Mouse (Mus musculus) leukemia stem cell, adult 10-12 weeks (primary cell): ENCODE data around the gene Ifna12. TPM values are rescaled to one million over a fixed set of nuclear protein-coding genes. Genes with fewer than 3 reads are reported as not detected.

Source experiments
- polyA plus RNA-seq: library from polyadenylated mRNA; stranded (reverse); fragments of >175 nt; gene quantifications from 2 replicates; pipeline ENCODE4 v1.2.3, GENCODE M21; 2012; ENCODE audit warnings: low replicate concordance

Gene Ifna12
- not detected in 2 replicates for polyA plus RNA-seq

GRCm38 (mm10) chr4:88603276-88603675 is at the start of gene Ifna12:
Ifna12 (minus strand) TSS chr4:88603376.

DNA sequence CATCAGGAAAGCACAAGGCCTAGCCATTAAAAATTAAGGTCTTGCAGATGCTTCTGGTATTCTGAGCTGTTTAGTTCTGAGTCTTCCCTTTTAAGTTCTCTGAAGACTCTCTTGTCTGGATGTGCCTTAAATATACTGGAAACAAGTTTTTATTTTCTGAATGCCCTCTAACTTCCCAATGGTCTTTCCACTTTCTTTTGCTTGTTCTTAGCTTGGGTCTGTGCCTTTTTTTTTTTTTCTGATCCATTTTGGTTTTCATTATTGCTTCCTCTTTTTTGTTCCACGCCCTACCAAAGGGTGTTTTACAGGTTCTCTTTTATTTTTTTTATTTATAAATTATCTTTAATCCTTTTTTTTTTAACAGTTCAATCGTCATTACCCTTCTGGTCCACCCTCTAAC is 41.2 kb upstream of the Ifna12 start, which contains the start of gene Ifna13:
Gene Ifna13 (minus strand): TSS at position 101 of the 400 bp plus-strand sequence.

GRCm38 (mm10) chr4:88634311-88634710 is 31.1 kb upstream of the Ifna12 start, which contains the start of gene C87499:
C87499 (minus strand) TSS chr4:88634411.

GRCm38 (mm10) chr4:88592285-88592684 is 10.9 kb downstream of the Ifna12 start, which contains the start of gene Ifna9:
Ifna9 (minus strand) TSS chr4:88592385.

DNA sequence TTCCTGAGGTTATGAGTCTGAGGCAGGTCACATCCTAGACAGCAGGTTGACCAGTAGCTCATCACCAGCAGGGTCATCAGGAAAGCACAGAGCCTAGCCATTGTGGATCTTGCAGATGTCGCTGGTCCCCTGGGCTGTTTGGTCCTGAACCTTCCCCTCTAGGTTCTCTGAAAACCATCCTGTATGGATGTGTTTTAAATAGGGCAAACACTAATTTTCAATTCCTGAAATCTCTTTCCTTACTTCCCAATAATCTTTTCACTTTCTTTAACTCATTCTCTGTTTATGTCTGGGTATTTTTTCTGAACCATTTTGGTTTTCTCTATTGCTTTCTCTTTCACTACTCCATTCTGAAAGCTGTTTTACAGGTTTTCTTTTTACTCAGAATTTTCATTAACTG is 31.5 kb downstream of the Ifna12 start, which contains the start of gene Ifna14:
Gene Ifna14 (minus strand): TSS at position 101 of the 400 bp plus-strand sequence.

GRCm38 (mm10) chr4:88558145-88558544 is 45.0 kb downstream of the Ifna12 start, which contains the start of gene Ifna15:
Ifna15 (minus strand) TSS chr4:88558245.

Other genes with a start within 250 kb of the Ifna12 start
- 0.36 TPM in 1 of 2 replicates, not detected in the other for gene Hacd4, start 164.4 kb downstream of the Ifna12 start, polyA plus RNA-seq
- not detected in 2 replicates for gene Ifnb1, start 80.6 kb downstream of the Ifna12 start, polyA plus RNA-seq
- not detected in 2 replicates for gene Ifna15, start 45.1 kb downstream of the Ifna12 start, polyA plus RNA-seq
- not detected in 2 replicates for gene Ifna14, start 31.6 kb downstream of the Ifna12 start, polyA plus RNA-seq
- gene Ifna9, start 11.0 kb downstream of the Ifna12 start, polyA plus RNA-seq: not detected in 2 replicates
- gene C87499, start 31.0 kb upstream of the Ifna12 start, polyA plus RNA-seq: not detected in 2 replicates
- not detected in 2 replicates for gene Ifna13, start 41.1 kb upstream of the Ifna12 start, polyA plus RNA-seq
- gene Ifna16, start 73.5 kb upstream of the Ifna12 start, polyA plus RNA-seq: not detected in 2 replicates
- gene Ifna2, start 80.5 kb upstream of the Ifna12 start, polyA plus RNA-seq: not detected in 2 replicates
- not detected in 2 replicates for gene Ifnab, start 88.0 kb upstream of the Ifna12 start, polyA plus RNA-seq
- not detected in 2 replicates for gene Gm26566, start 118.4 kb upstream of the Ifna12 start, polyA plus RNA-seq
- 5.7 and 6.4 TPM in 2 replicates for gene Klhl9, start 119.1 kb upstream of the Ifna12 start, polyA plus RNA-seq
- gene Gm13271, start 151.5 kb upstream of the Ifna12 start, polyA plus RNA-seq: not detected in 2 replicates
- gene Gm13283, start 156.7 kb upstream of the Ifna12 start, polyA plus RNA-seq: not detected in 2 replicates
- gene Gm13290, start 170.5 kb upstream of the Ifna12 start, polyA plus RNA-seq: not detected in 2 replicates
- gene Gm13289, start 173.5 kb upstream of the Ifna12 start, polyA plus RNA-seq: not detected in 2 replicates
- not detected in 2 replicates for gene Gm13272, start 176.5 kb upstream of the Ifna12 start, polyA plus RNA-seq
- not detected in 2 replicates for gene Ifnz, start 178.8 kb upstream of the Ifna12 start, polyA plus RNA-seq
- not detected in 2 replicates for gene Gm13276, start 182.3 kb upstream of the Ifna12 start, polyA plus RNA-seq
- not detected in 2 replicates for gene Gm13277, start 185.3 kb upstream of the Ifna12 start, polyA plus RNA-seq
- not detected in 2 replicates for gene Gm13278, start 188.2 kb upstream of the Ifna12 start, polyA plus RNA-seq
- gene Gm13275, start 191.1 kb upstream of the Ifna12 start, polyA plus RNA-seq: not detected in 2 replicates
- gene Gm13279, start 194.0 kb upstream of the Ifna12 start, polyA plus RNA-seq: not detected in 2 replicates
- not detected in 2 replicates for gene Gm13285, start 196.3 kb upstream of the Ifna12 start, polyA plus RNA-seq
- not detected in 2 replicates for gene Gm13287, start 199.9 kb upstream of the Ifna12 start, polyA plus RNA-seq
- not detected in 2 replicates for gene Gm13288, start 202.2 kb upstream of the Ifna12 start, polyA plus RNA-seq
- gene Ifna7, start 212.9 kb upstream of the Ifna12 start, polyA plus RNA-seq: not detected in 2 replicates
- not detected in 2 replicates for gene Ifna11, start 216.6 kb upstream of the Ifna12 start, polyA plus RNA-seq
- not detected in 2 replicates for gene Ifna6, start 224.0 kb upstream of the Ifna12 start, polyA plus RNA-seq
- not detected in 2 replicates for gene Ifna5, start 232.1 kb upstream of the Ifna12 start, polyA plus RNA-seq
- gene Ifna4, start 238.5 kb upstream of the Ifna12 start, polyA plus RNA-seq: not detected in 2 replicates
- gene Ifna1, start 246.7 kb upstream of the Ifna12 start, polyA plus RNA-seq: not detected in 2 replicates